Mouse (Mus musculus) olfactory bulb, adult 2 months (tissue): ENCODE data around the gene Plcxd3. TPM values are rescaled to one million over a fixed set of nuclear protein-coding genes. Genes with fewer than 3 reads are reported as not detected.
"Not testable (repeated sequence)": the region's sequence is repeated elsewhere in the genome, so short reads cannot be mapped to it uniquely, and the experiment has no call there.

ENCODE experiments used
- H3K27ac ChIP-seq: fragments of 200-500 bp; 2 replicates; pipeline ENCODE4 v1.5.1; 2012; ENCODE audit warnings: low read depth, low read length; ENCODE audit not compliant: insufficient read depth
- H3K4me1 ChIP-seq: fragments of 200-500 bp; 2 replicates; pipeline ENCODE4 v1.6.1; 2012; ENCODE audit warnings: low read length; ENCODE audit not compliant: control insufficient read depth, insufficient read depth
- H3K4me3 ChIP-seq: fragments of 200-500 bp; 2 replicates; pipeline ENCODE4 v1.5.1; 2012; ENCODE audit warnings: mild to moderate bottlenecking, low read depth, low read length, moderate library complexity; ENCODE audit not compliant: insufficient read depth
- CTCF ChIP-seq: fragments of 200-500 bp; IDR thresholded peaks from 2 replicates; pipeline ENCODE4 v1.5.1; 2012; ENCODE audit warnings: low read depth, mild to moderate bottlenecking, low read length, moderate library complexity; ENCODE audit not compliant: insufficient read depth
- POLR2A ChIP-seq: fragments of 200-500 bp; IDR thresholded peaks from 2 replicates; pipeline ENCODE4 v1.6.1; 2012; ENCODE audit warnings: mild to moderate bottlenecking, low read depth, low read length, moderate library complexity; ENCODE audit not compliant: insufficient read depth
- WGBS: fragments of 180-500 bp; shearing (Covaris S2); methylation state at CpG from one replicate; pipeline ENCODE4 v1.1.7; 2018; 5-methylcytosine and 5-hydroxymethylcytosine counted together
- polyA plus RNA-seq: library from polyadenylated mRNA; stranded (reverse); fragments of >200 nt; gene quantifications from 2 replicates; pipeline ENCODE4 v1.2.4, GENCODE M21; 2012; ENCODE audit warnings: low replicate concordance; ENCODE audit not compliant: missing spikeins, insufficient read depth, insufficient read length

Plcxd3 gene
- polyA plus RNA-seq, 1 experiment = not detected

DNA sequence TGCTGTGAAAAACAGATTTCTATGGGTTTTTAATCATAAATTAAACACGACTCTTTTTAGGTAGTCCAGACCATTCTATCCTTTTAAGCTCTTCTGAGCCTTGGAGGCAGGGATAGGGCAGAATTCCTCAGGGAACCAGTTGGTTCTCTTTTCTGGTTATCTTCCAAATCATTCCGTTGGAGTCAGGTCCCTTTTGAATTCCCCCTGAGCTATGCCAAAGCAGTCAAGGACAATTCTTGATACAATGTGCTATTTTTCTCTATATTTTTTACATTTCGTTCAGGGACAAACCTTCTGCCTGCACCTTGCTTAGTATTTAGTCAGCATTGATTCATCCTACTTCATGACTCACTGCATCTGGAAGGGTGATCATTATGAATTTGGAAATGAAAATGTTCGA lies 128.5 kb downstream of the Plcxd3 start:
- Histone ChIP-seq H3K4me1 (no peaks in the 10 kb centered on the region), H3K4me3 (no peak overlapping the region), H3K27ac (no peak overlapping the region)
- no peak for TF ChIP-seq POLR2A
- TF ChIP-seq CTCF = no peak
- 54% methylated on average over 4 of the region's 4 CpGs for WGBS

DNA sequence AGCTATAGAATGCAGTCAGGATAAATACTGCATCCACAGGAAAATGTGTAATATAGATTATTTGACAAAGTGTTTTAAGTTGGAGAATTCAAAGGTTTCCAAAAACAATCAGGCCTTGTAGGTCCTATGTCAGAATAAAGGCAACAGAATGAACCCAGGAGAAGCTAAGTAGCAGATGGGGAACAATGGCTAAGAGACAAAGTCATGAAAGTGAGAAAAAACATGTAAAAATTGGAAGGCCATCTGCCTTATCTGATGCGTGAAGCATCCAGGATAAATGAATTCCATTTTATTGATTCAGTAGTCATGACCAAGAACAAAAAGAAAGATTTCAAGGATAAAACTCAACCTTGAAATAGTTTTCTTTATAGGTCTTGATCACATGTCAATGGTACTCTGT lies 139.4 kb downstream of the Plcxd3 start:
- Histone ChIP-seq H3K4me1 (no peaks in the 10 kb centered on the region), H3K27ac (no peak overlapping the region), H3K4me3 (no peak overlapping the region)
- 95% methylated on average over 1 of the region's 1 CpGs for WGBS
- TF ChIP-seq POLR2A (no peak), CTCF (no peak)

DNA sequence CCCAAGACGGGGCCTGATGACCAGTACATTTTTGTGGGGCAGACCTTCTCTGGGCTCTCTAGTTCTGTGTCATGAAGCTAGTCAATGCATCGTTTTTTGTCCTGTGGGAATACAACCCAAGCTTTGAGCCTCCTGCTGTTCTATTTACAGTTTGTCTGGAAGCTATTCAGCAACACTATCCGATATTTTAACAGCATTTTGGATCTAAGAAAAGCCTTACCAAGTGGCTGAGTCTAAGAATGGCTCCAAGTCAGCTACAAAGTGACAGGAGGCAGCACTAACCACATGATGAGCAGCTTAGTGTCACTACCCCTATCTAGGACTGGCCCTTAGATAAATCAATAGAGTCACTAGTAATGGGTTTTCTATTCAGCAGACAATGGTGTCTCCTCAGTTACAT lies 149.3 kb downstream of the Plcxd3 start:
- H3K4me3 ChIP-seq = no peak overlapping the region
- no peak for TF ChIP-seq CTCF
- no peak for TF ChIP-seq POLR2A
- no peaks in the 10 kb centered on the region for H3K4me1 ChIP-seq
- no peak overlapping the region for H3K27ac ChIP-seq
- 44% methylated on average over 3 of the region's 3 CpGs for WGBS

- Histone ChIP-seq H3K4me1 (no peaks in the 10 kb centered on the region), H3K27ac (no peak overlapping the region), H3K4me3 (no peak overlapping the region)
- no peak for TF ChIP-seq CTCF
- TF ChIP-seq POLR2A = no peak
- 91% methylated on average over 2 of the region's 2 CpGs for WGBS
Measured at GRCm38 (mm10) chr15:4533700-4534099, 158.4 kb downstream of the Plcxd3 start.

DNA sequence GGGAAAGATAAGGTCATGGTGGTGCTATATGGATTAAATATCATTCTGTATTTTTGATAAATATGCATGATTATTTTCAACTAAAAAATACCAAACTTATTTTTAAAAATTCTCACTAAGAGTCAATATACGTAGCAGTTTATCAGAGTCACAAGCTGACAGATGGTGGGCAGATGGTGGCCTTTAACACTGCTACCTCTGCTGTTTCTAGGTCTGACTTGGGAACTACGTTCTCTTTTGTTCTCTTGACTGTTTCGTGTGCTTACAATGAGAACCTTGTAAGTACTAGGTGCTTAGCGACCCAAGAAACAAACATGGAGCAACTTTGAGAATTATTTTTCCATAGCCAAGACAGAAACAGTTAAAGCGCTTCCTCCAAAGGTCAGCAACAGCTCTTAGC lies 183.8 kb downstream of the Plcxd3 start:
- WGBS = 81% methylated on average over 5 of the region's 5 CpGs
- H3K4me3 ChIP-seq = no peak overlapping the region
- no peak overlapping the region for H3K27ac ChIP-seq
- H3K4me1 ChIP-seq = no peaks in the 10 kb centered on the region
- TF ChIP-seq CTCF = no peak
- TF ChIP-seq POLR2A = no peak

- TF ChIP-seq CTCF = no peak
- TF ChIP-seq POLR2A = no peak
- Histone ChIP-seq H3K4me3 (no peak overlapping the region), H3K4me1 (no peaks in the 10 kb centered on the region), H3K27ac (no peak overlapping the region)
- WGBS = 43% methylated on average over 6 of the region's 6 CpGs
Measured at GRCm38 (mm10) chr15:4561431-4561970, 186.2 kb downstream of the Plcxd3 start.

DNA sequence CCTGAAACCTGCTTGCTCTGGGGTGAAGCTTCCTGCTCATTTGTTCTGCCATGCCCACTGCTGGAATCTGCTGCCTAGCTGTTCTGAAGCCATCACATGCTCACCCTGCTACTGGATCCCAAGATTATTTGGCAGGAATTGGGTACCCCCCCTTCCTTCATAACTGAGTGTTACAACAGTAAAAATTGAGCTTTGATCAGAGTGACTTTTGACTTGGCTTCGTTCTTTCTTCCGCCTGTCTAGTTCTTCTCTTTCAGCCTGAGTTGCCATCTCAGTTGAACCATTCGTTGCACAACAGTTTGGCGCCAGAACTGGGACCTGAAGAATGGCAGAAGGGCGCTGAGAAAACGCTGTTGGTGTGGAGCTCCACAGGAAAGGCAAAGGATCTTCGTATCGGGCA lies 220.2 kb downstream of the Plcxd3 start:
- WGBS = 94% methylated on average over 8 of the region's 8 CpGs
- H3K27ac ChIP-seq, H3K4me1 ChIP-seq, H3K4me3 ChIP-seq: not testable (repeated sequence)

DNA sequence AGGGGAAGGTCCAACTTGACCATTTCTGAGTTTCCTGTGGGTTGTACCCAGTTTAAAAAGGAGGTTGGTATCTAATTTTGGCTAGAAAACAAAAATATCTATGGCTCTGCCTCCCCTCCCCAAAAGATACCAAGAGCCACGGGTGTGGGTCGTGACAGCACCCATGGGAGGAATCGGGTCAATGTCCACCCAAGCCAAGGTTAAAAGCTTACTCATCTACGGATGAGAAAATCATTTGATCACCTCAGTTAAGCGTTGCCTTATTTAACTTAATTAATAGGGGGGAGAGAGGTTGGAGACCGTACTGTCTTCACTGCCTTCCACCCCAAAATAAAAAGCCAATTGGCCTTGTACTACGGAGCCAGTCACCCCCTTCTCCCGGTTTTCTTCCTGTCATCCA lies 223.4 kb downstream of the Plcxd3 start:
- WGBS = 85% methylated on average over 8 of the region's 8 CpGs
- not testable (repeated sequence) for H3K4me3 ChIP-seq, H3K27ac ChIP-seq, H3K4me1 ChIP-seq

GRCm38 (mm10) chr15:4599331-4599730 lies 224.0 kb downstream of the Plcxd3 start:
- H3K4me3 ChIP-seq, H3K4me1 ChIP-seq, H3K27ac ChIP-seq: not testable (repeated sequence)
- WGBS = 93% methylated on average over 8 of the region's 8 CpGs

- Histone ChIP-seq H3K4me1 (no peaks in the 10 kb centered on the region), H3K27ac (no peak overlapping the region), H3K4me3 (no peak overlapping the region)
- TF ChIP-seq CTCF (no peak), POLR2A (no peak)
- WGBS = 83% methylated on average over 6 of the region's 6 CpGs
Measured at GRCm38 (mm10) chr15:4605630-4606029, 230.3 kb downstream of the Plcxd3 start.
